12 mouse cellular contexts compared by ENCODE assay signal in genomic region chr8:12988722-12989430, GRCm38 (mm10). TPM values are rescaled to one million over a fixed set of nuclear protein-coding genes. Genes with fewer than 3 reads are reported as not detected.
A peak's percentile ranks its signal among the peaks of the same experiment; 100 is the strongest.
DNase-seq lines count a peak whose midpoint lies in the region; ATAC-seq and TF ChIP-seq lines count a peak whose summit lies in the region.
"Had no signal": no experiment of that assay in that cellular context is flagged by ENCODE, and none has a peak within 500 bp of the region (broad histone marks: within the 10 kb centered on the region; RNA-seq: fewer than 3 reads in every experiment).

No protein-coding gene starts in this region.

- H3K27me3 ChIP-seq in C2C12 (ENCODE audit: control insufficient read depth, insufficient read depth, insufficient read length): peaks cover 3% of the 10 kb centered on the region
- H3K27me3 ChIP-seq in hindbrain, embryonic 10.5 days (ENCODE audit: insufficient read depth, poor library complexity, severe bottlenecking): no peaks in the 10 kb centered on the region
- H3K27me3 ChIP-seq: hindbrain, embryonic 15.5 days; midbrain, embryonic 12.5 days had no signal

- H3K4me3 ChIP-seq in layer of hippocampus, adult 2 months: peak overlapping the region; percentile 18; the same call in 1 of the 2 replicates
- H3K4me3 ChIP-seq in C2C12 (ENCODE audit: insufficient read depth, poor library complexity, severe bottlenecking): no peak overlapping the region
- H3K4me3 ChIP-seq in hindbrain, embryonic 10.5 days: no peak overlapping the region
- H3K4me3 ChIP-seq: hindbrain, embryonic 15.5 days; midbrain, embryonic 12.5 days had no signal

- no peaks in the 10 kb centered on the region for H3K79me2 ChIP-seq in C2C12 (ENCODE audit: control insufficient read depth, insufficient read depth)

- no peaks in the 10 kb centered on the region for H3K4me1 ChIP-seq in hindbrain, embryonic 10.5 days (replicated peaks)
- H3K4me1 ChIP-seq: hindbrain, embryonic 15.5 days; midbrain, embryonic 12.5 days had no signal

- peak overlapping the region; percentile 54 for H3ac ChIP-seq in C2C12 (ENCODE audit: control insufficient read depth, insufficient read length, low read depth)

- DNase-seq in layer of hippocampus, adult 2 months (ENCODE audit: low spot score in 2 of 2): no peak
- no peak for DNase-seq in layer of hippocampus, postnatal 10 days (ENCODE audit: low spot score in 2 of 2)
- peak; percentile 20 for DNase-seq in 416B (ENCODE audit: low read depth)
- peak; percentile 65 for DNase-seq in cerebellum, adult 9-10 months
- DNase-seq in layer of hippocampus, postnatal 14 days (ENCODE audit: low spot score in 2 of 2): no peak
- DNase-seq in hindbrain, embryonic 10.5 days (ENCODE audit: low spot score): no peak
- DNase-seq: heart, adult 11 months had no signal

- no peaks in the 10 kb centered on the region for H3K9me3 ChIP-seq in hindbrain, embryonic 10.5 days
- H3K9me3 ChIP-seq: hindbrain, embryonic 15.5 days; midbrain, embryonic 12.5 days had no signal

- H3K27ac ChIP-seq in layer of hippocampus, adult 2 months: peak overlapping the region; percentile 51
- no peak overlapping the region for H3K27ac ChIP-seq in hindbrain, embryonic 10.5 days
- H3K27ac ChIP-seq: hindbrain, embryonic 15.5 days; midbrain, embryonic 12.5 days had no signal

- 83% methylated on average over 13 of the region's 13 CpGs for WGBS in hindbrain, embryonic 10.5 days

- no peaks in the 10 kb centered on the region for H3K79me3 ChIP-seq in C2C12 (ENCODE audit: low read depth)

- TF ChIP-seq CTCF in layer of hippocampus, adult 2 months (conservative IDR thresholded peaks at IDR 0.05): peak; percentile 43
- TF ChIP-seq CTCF in C2C12 (IDR thresholded peaks at IDR 0.05; ENCODE audit: control insufficient read depth, insufficient read depth, insufficient read length): peak; percentile 87

- H3K36me3 ChIP-seq in C2C12 (ENCODE audit: control insufficient read depth, insufficient read depth): no peaks in the 10 kb centered on the region
- H3K36me3 ChIP-seq in hindbrain, embryonic 10.5 days: peaks cover 63% of the 10 kb centered on the region

- ATAC-seq in megakaryocyte-erythroid progenitor cell, adult 5-6 weeks (replicated peaks; ENCODE audit: low FRiP score, low TSS enrichment, poor library complexity, severe bottlenecking): no peak
- ATAC-seq: forebrain, embryonic 14.5 days had no signal

TF ChIP-seq in C2C12, 6 proteins besides CTCF, POLR2A, EP300 and RAD21:
- TF ChIP-seq MYOD1 (IDR thresholded peaks at IDR 0.05; ENCODE audit: control insufficient read depth, insufficient read length, low read depth) (no peak), USF1 (IDR thresholded peaks at IDR 0.05; ENCODE audit: low read depth) (no peak), MYOG (IDR thresholded peaks at IDR 0.05; ENCODE audit: control insufficient read depth, extremely low read depth, insufficient read length) (no peak), MAX (IDR thresholded peaks at IDR 0.05) (no peak), CEBPB (IDR thresholded peaks at IDR 0.05; ENCODE audit: low read depth) (no peak), FOSL1 (IDR thresholded peaks at IDR 0.05; ENCODE audit: insufficient read depth, low read length, poor library complexity, severe bottlenecking) (no peak)

RNA-seq across cellular contexts. Expression of gene F7, which starts 37.0 kb away (rescaled TPM):
- under 1 TPM in 1 of 2 experiments, not detected in 1; 0.20 TPM for total RNA-seq in layer of hippocampus, adult 2 months (2021)
- total RNA-seq in layer of hippocampus, postnatal 10 days (2021): under 1 TPM in 1 of 2 experiments, not detected in 1; 0.32 TPM
- polyA plus RNA-seq in C2C12 (2012; fragmentation: generic; extraction: Trizol): not detected
- under 1 TPM; 0.23 to 0.41 TPM for total RNA-seq in layer of hippocampus, postnatal 14 days (2021)
- not detected in 2 replicates for total RNA-seq in megakaryocyte-erythroid progenitor cell, adult 5-6 weeks (2014; fragmentation: Nextera tagmentation)
- total RNA-seq in megakaryocyte-erythroid progenitor cell, adult 5-6 weeks (2017): not detected in 2 replicates
- polyA plus RNA-seq in hindbrain, embryonic 10.5 days (2016; fragmentation: Nextera tagmentation; extraction: Ambion mirVana): 0.10 and 0.34 TPM in 2 replicates
- polyA plus RNA-seq: forebrain, embryonic 14.5 days had no signal

RNA-seq across cellular contexts. Expression of gene F10, which starts 48.2 kb away (rescaled TPM):
- total RNA-seq in layer of hippocampus, adult 2 months (2021): not detected
- total RNA-seq in layer of hippocampus, postnatal 10 days (2021): not detected
- not detected for polyA plus RNA-seq in C2C12 (2012; fragmentation: generic; extraction: Trizol)
- not detected for total RNA-seq in layer of hippocampus, postnatal 14 days (2021)
- 1.1 and 2.6 TPM in 2 replicates for total RNA-seq in megakaryocyte-erythroid progenitor cell, adult 5-6 weeks (2014; fragmentation: Nextera tagmentation)
- total RNA-seq in megakaryocyte-erythroid progenitor cell, adult 5-6 weeks (2017): 1.1 and 1.6 TPM in 2 replicates
- polyA plus RNA-seq in hindbrain, embryonic 10.5 days (2016; fragmentation: Nextera tagmentation; extraction: Ambion mirVana): 1.2 TPM in 2 replicates
- polyA plus RNA-seq: forebrain, embryonic 14.5 days had no signal

Comparison
In these comparisons a context has a peak if more than half of its experiments do, and no peak if none do; other contexts are left out.
1. DNase-seq: peak in 416B (single experiment) and cerebellum, adult 9-10 months (single experiment); none in layer of hippocampus, adult 2 months (0 of 2), layer of hippocampus, postnatal 10 days (0 of 2), layer of hippocampus, postnatal 14 days (0 of 2) and hindbrain, embryonic 10.5 days (single experiment).